Mouse (Mus musculus) 3134 (cell line): ENCODE data around the gene Fyco1.
A peak's percentile ranks its signal among the peaks of the same experiment; 100 is the strongest.
"Not testable (repeated sequence)": the region's sequence is repeated elsewhere in the genome, so short reads cannot be mapped to it uniquely, and the experiment has no call there.

Experiments
- DNase-seq: peaks from one replicate; pipeline ENCODE4 v3.0.0-alpha.2; 2011; ENCODE audit warnings: low spot score; ENCODE audit not compliant: insufficient read length; ENCODE audit errors: extremely low read depth

The Fyco1 gene

GRCm38 (mm10) chr9:123815996-123816395 lies 35.7 kb downstream of the Fyco1 start:
- DNase-seq = no peak

GRCm38 (mm10) chr9:123815444-123815843 lies 36.3 kb downstream of the Fyco1 start:
- no peak for DNase-seq

- no peak for DNase-seq
These were observed 36.9 kb downstream of the Fyco1 start for GRCm38 (mm10) chr9:123814821-123815220.

GRCm38 (mm10) chr9:123814326-123814725 lies 37.4 kb downstream of the Fyco1 start:
- DNase-seq = no peak

- DNase-seq = no peak
These were observed 39.9 kb downstream of the Fyco1 start for GRCm38 (mm10) chr9:123811831-123812230.

- no peak for DNase-seq
These were observed 43.1 kb downstream of the Fyco1 start for GRCm38 (mm10) chr9:123808583-123808982.

GRCm38 (mm10) chr9:123806267-123806666 lies 45.4 kb downstream of the Fyco1 start, which contains the start of gene Cxcr6:
TSS of gene Cxcr6 (plus strand) at chr9:123806475.
- DNase-seq = no peak

GRCm38 (mm10) chr9:123805241-123805640 lies 46.5 kb downstream of the Fyco1 start:
- DNase-seq = no peak

GRCm38 (mm10) chr9:123802896-123803295 lies 48.8 kb downstream of the Fyco1 start:
- no peak for DNase-seq

- DNase-seq = no peak
These were observed 49.3 kb downstream of the Fyco1 start for GRCm38 (mm10) chr9:123802421-123802820.

- DNase-seq = no peak
These were observed 50.2 kb downstream of the Fyco1 start for GRCm38 (mm10) chr9:123801527-123801926.

GRCm38 (mm10) chr9:123796174-123796573 lies 55.5 kb downstream of the Fyco1 start:
- DNase-seq = no peak

GRCm38 (mm10) chr9:123788855-123789529 lies 62.7 kb downstream of the Fyco1 start:
- DNase-seq = no peak

- DNase-seq = not testable (repeated sequence)
These were observed 78.4 kb downstream of the Fyco1 start for GRCm38 (mm10) chr9:123773299-123773698.

- no peak for DNase-seq
These were observed 82.2 kb downstream of the Fyco1 start for GRCm38 (mm10) chr9:123769532-123769931.

GRCm38 (mm10) chr9:123768443-123768842 lies 83.3 kb downstream of the Fyco1 start:
- no peak for DNase-seq

- no peak for DNase-seq
These were observed 84.7 kb downstream of the Fyco1 start for GRCm38 (mm10) chr9:123766996-123767395.

GRCm38 (mm10) chr9:123763771-123764170 lies 87.9 kb downstream of the Fyco1 start:
- DNase-seq = no peak

GRCm38 (mm10) chr9:123762886-123763285 lies 88.8 kb downstream of the Fyco1 start:
- peak; percentile 10 for DNase-seq

- no peak for DNase-seq
These were observed 90.9 kb downstream of the Fyco1 start for GRCm38 (mm10) chr9:123760806-123761205.

- DNase-seq = no peak
These were observed 93.1 kb downstream of the Fyco1 start for GRCm38 (mm10) chr9:123758645-123759044.

GRCm38 (mm10) chr9:123758156-123758555 lies 93.5 kb downstream of the Fyco1 start:
- DNase-seq = no peak

- DNase-seq = no peak
These were observed 94.4 kb downstream of the Fyco1 start for GRCm38 (mm10) chr9:123757326-123757725.
